20 mouse cellular contexts compared by ENCODE assay signal in genomic region chr1:109675196-109675595, GRCm38 (mm10).
"Had no signal": no experiment of that assay in that cellular context is flagged by ENCODE, and none has a peak within 500 bp of the region (broad histone marks: within the 10 kb centered on the region; RNA-seq: fewer than 3 reads in every experiment).

No protein-coding gene starts in this region.

- H3K4me1 ChIP-seq: lung, embryonic 15.5 days; megakaryocyte, embryonic 14.5 days; midbrain, embryonic 13.5 days; midbrain, embryonic 15.5 days; neural tube, embryonic 13.5 days; neural tube, embryonic 15.5 days; stomach, embryonic 15.5 days had no signal

- H3K27me3 ChIP-seq: lung, embryonic 15.5 days; megakaryocyte, embryonic 14.5 days; midbrain, embryonic 13.5 days; midbrain, embryonic 15.5 days; neural tube, embryonic 13.5 days; neural tube, embryonic 15.5 days; stomach, embryonic 15.5 days had no signal

- H3K36me3 ChIP-seq: lung, embryonic 15.5 days; midbrain, embryonic 13.5 days; midbrain, embryonic 15.5 days; neural tube, embryonic 13.5 days; neural tube, embryonic 15.5 days; stomach, embryonic 15.5 days had no signal

- H3K27ac ChIP-seq: lung, embryonic 15.5 days; macrophage; midbrain, embryonic 13.5 days; midbrain, embryonic 15.5 days; neural tube, embryonic 13.5 days; neural tube, embryonic 15.5 days; stomach, embryonic 15.5 days; stomach, postnatal 0 days had no signal

- H3K4me2 ChIP-seq: lung, embryonic 15.5 days; midbrain, embryonic 11.5 days; midbrain, embryonic 13.5 days; midbrain, embryonic 15.5 days; neural tube, embryonic 13.5 days; neural tube, embryonic 15.5 days; stomach, embryonic 15.5 days had no signal

- ATAC-seq: liver, postnatal 0 days; lung, postnatal 0 days; midbrain, embryonic 13.5 days; midbrain, embryonic 15.5 days had no signal

- H3K9ac ChIP-seq: liver, postnatal 0 days; lung, embryonic 15.5 days; midbrain, embryonic 13.5 days; midbrain, embryonic 15.5 days; neural tube, embryonic 13.5 days; neural tube, embryonic 15.5 days; stomach, embryonic 15.5 days had no signal

- H3K4me3 ChIP-seq: lung, embryonic 15.5 days; megakaryocyte, embryonic 14.5 days; midbrain, embryonic 13.5 days; midbrain, embryonic 15.5 days; myocyte; neural tube, embryonic 13.5 days; neural tube, embryonic 15.5 days; stomach, embryonic 15.5 days had no signal

- H3K9me3 ChIP-seq: lung, embryonic 15.5 days; megakaryocyte, embryonic 14.5 days; midbrain, embryonic 13.5 days; midbrain, embryonic 15.5 days; neural tube, embryonic 13.5 days; neural tube, embryonic 15.5 days; stomach, embryonic 15.5 days had no signal

- DNase-seq: liver, postnatal 0 days; lung, adult 2 months; lung, postnatal 14 days; lung, postnatal 36 days; right cerebral cortex, postnatal 14 days; thymus, adult 2 months; thymus, postnatal 25 days; thymus, postnatal 4 days had no signal
